Mouse (Mus musculus) adrenal gland, adult 8-10 months (tissue): ENCODE data around the gene Dido1. TPM values are rescaled to one million over a fixed set of nuclear protein-coding genes. Genes with fewer than 3 reads are reported as not detected.
"Not testable (repeated sequence)": the region's sequence is repeated elsewhere in the genome, so short reads cannot be mapped to it uniquely, and the experiment has no call there.

ENCODE experiments used
- DNase-seq: peaks from one replicate; pipeline ENCODE4 v3.0.0; 2022
- total RNA-seq, 4 experiments: library from RNA; stranded (reverse); gene quantifications; 2 replicates each; pipeline ENCODE4 v1.2.4; 2022

The Dido1 gene
- total RNA-seq, 4 experiments from 2014 or later = 41.3 to 60.8 (median 49.4) TPM

DNA sequence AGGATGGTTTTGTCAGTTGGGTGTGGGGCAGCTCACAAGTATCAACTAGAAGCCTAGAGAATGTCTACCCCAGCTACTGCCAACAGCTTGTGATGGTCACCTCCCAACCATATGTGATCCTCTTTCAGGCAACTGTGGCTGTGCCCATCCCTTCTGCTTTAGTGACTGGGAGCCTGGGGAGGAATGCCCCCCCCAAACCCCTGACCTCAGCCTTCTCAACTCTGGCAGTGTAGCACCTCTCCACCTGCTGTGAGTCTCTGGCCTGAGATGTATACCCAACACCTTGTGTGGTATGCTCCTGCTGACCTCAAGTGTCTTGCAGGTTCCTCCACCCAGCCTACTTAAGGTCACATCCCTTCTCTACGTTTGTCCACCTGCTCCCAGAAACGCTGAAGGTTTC is 14.1 kb upstream of the Dido1 start:
- no peak for DNase-seq

DNA sequence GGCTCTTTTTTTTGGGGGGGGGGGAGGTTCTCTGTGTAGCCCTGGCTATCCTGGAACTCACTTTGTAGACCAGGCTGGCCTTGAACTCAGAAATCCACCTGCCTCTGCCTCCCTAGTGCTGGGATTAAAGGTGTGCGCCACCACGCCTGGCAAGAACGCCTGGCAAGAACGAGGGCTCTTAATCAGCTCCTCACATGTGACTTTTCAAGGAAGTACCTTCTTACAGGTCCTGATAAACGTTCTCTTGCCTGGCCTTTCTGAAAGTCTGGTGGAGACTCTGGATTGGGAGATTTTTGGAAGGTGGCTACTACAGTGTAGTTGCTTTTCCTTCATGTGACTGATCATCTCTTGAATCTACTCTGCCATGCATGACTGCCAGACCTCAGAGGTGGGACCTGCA is 12.9 kb upstream of the Dido1 start:
- not testable (repeated sequence) for DNase-seq

DNA sequence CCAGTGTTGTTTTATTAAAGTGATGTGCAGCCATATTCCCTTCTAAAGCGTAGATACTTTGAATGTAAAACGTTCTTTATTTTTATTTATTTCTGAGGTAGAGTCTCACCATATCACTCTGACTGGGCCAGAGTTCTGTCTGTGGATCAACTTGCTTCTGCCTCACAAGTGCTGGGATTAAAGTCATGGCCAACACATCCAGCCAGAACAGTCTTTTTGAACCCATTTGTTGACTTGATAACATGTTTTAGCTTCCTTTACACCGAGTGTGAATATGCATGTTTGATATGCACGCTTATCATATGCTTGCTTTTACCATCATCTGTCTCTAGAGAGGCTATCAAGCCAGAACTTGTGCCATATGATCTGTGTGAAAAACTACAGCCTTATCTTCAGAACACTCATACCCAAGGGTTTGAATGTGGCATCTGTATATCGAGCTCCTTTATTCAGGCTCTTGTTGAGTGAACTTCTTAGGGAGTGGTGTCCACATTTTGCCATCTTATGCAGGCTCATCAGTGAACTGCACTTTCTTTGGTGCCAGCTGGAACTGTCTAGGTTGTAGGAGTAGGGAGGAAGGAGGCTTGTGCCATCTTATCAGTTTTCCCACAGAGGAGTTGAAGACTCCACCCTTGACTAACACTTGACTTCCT is 2.4 kb upstream of the Dido1 start:
- no peak for DNase-seq

DNA sequence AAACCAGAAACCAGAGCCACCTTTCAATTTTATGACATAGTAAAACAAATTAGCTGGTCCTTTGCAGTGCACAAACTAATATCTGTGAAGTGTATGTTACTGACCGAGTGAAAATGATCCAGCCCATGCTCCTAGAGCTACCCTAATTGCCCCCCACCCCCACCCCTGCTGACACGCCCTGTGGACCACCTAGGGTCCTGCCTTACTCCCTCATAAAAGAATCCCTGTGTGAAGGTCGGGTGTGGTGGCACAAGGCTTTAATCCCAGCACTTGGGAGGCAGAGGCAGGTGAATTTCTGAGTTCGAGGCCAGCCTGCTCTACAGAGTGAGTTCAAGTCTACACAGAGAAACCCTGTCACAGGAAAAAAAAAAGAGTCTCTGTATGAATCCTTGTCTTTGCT is 1.7 kb upstream of the Dido1 start:
- no peak for DNase-seq

DNA sequence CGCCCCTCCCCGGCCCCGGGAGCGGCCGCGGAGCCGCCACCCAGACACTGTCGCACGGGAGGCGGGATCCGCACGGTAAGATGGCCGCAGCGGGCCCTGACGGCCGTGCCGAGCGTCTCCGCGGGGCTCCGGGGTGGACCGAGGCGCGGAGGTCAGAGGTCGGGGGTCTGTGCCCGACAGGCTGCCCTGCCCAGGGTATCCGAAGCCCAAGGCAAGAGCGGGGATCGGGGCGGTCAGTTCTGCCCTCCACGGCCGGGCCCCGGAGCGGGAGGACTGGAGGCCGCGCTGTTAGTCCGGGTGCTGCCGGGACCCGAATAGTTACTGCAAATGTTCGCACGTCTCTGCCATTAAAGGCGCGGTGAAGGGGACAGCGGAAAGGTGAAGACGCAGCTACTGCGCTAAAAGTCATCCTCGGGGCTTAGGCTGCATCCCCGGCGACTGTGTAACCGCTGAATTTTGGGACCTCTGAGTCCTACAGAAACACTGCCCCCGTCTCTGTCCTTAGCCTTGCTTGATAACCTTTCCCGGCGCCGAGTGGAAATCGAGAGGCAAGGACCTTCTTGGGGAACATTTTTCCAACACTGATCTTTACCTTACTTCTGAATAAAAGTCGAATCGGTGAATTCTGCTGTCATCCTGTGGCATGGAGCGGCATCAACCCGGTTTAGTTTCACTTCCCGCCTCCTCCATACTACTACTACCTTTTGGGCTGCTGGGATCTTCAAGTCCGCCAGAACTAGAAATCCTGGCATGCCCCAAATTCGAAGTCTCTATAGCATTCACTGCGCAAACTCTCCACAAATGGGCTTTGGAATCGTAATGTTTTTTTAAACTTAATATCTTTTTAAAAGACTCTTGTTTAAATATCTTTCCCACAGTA is 717 bp upstream of the Dido1 start:
- no peak for DNase-seq

DNA sequence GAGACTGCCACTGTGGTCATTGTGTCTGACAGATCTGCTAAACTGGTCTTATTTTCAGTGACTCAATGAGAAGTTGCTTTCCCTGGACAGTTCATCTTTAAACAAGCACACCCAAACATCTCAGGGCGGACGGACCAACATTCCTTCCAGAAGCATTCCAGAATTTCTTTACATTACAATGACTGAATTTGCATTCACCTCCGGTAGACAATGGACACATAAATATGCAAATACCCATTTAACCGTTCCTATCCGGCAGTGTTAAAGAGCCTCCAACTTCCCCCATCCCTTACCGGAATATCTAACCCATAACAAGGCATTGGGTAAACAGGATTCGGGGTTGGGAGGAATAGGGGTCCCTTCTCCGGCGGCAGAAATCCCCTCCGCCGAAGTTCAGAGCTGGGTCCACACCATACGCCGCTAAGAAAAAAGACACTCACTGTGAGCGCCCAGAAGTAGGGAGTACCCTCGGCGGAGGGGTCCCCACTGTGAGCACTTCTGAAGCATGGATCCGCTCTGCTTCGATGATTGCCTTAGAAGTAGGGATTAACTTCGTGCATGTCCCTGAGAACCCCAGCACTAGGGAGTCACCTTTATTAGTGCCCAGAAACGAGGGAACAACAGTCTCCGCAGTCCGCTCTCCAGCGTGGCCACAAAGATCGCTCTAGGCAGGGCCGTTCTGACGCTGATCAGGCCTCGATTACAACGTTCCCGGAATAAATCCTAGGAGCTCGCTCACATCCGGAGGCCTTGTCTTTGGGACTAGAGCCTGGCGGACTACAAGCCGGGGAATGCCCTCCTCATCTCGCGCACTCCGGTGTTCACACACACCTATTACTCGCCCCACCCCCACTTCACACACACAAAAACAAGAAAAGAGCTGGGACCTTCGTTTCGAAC is 526 bp downstream of the Dido1 start:
- DNase-seq = no peak

DNA sequence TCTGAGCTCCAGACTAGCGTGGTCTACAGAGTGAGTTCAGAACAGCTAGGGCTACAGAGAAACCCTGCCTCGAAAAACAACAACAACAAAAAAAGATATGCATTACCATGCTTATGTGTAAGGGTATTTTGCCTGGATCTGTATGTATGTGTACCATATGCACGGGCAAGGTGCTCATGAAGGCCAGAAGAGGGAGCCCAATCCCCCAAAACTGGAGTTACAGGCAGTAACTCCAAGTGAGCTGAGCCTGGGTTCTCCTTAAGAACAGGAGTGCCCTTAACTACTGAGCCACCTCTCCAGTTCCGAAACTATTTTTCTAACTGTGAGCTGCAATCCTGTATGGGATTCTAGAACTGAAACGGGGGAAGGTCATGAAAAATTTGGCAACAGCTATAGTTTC is 3.8 kb downstream of the Dido1 start:
- DNase-seq = no peak

DNA sequence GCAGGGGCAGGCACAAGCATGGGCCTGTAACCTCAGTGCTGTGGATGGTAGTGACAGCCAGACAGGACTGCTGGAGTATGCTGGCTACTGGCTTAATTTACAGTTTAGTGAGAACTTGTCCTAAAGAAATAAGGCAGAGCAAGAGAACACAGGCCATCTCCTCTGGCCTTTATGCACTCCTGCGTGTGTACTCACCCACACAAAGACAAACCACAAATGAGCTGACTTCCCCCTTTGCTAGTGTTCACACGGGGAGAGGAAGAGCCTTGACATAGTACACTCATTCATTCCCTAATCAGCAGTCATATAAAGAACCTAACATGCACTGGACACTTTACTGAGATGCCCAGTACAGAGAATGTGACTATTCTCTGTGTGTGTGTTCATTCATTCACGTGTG is 4.7 kb downstream of the Dido1 start:
- DNase-seq = no peak

DNA sequence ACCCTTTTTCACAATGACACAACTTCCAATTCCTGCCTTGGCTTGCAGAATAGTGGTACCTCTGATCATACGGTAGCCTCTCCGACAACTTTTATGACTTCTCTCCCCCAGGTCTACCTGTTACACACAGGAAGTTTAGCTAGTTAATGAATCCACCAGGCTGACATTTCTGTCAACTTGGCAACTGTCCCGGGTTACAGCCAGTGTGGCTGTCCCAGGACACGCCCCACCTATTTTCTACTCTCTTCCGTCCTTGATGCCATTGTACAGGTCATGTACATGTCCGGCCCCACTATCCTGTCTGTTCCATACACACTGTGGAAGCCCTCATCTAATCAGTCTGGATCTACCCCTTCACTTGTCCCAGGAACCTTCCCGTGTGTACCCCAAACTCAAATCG is 5.2 kb downstream of the Dido1 start:
- peak; percentile 41 for DNase-seq

DNA sequence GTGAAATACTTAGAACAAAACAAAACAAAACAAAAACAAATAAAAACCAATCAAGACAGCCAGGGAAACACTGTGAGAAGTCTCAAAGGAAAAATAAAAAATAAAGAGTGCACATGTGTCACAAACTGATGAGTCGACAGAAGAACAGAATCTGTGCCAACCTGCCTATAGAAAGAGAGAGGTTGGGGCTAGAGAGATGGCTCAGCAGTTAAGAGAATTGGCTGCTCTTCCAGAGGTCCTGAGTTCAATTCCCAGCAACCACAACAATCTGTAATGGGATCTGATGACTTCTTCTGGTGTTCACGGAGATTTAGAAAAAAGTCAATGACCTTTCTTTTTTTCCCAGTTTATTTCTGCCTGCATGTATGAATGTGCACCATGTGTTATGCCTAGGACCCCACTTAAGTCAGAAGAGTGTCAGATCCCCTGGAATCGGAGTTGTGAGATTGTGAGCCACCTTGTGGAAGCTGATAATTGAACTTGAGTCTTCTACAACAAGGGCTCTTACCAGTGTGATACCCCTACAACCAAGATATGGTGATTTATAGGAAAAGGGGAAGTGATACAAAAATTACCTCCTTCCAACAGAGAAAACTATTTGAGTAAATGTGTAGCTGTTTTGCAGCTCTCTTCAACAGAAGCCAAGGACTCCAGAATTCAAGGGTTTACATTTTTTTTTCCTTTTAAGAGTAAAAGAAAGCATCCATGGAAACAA is 6.0 kb downstream of the Dido1 start:
- no peak for DNase-seq

DNA sequence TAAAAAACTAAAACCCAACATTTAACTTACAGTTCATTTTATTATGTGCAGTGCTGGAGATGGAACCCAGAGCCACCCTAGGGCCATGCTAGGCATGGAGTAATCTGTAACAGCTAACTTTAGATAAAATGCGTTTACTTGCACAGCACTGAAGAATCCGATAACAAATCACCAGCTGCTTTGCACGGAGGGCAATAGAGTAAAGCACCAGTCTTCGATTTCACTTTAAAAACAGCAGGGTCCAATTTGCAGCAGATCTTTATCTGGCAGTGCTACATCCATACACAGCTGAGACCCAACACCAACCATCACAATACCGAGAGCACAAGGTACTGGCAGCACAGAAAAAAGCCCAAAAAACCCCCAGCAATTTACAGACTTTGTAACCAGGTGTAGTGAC is 6.6 kb downstream of the Dido1 start:
- DNase-seq = no peak

DNA sequence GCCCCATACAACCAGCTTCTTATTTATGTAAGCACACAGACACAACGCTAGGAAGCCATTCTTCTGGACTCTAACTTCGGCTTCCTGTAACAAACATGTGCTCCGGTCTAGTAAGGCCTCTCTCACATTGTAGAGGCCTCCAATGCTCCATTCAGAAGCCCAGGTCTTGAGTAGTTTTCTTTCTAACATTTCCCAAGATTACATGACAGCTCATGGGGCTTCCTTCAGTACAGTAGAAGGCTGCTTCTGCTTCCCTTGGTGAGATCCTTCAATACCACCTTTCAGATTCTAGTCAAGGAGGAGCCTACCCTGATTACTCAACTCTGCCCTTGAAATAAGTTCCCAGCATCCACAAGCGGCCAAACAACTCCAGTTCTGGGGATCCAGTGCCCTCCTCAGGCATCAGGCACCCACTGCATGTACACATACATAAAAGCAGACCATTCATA is 7.1 kb downstream of the Dido1 start:
- no peak for DNase-seq

DNA sequence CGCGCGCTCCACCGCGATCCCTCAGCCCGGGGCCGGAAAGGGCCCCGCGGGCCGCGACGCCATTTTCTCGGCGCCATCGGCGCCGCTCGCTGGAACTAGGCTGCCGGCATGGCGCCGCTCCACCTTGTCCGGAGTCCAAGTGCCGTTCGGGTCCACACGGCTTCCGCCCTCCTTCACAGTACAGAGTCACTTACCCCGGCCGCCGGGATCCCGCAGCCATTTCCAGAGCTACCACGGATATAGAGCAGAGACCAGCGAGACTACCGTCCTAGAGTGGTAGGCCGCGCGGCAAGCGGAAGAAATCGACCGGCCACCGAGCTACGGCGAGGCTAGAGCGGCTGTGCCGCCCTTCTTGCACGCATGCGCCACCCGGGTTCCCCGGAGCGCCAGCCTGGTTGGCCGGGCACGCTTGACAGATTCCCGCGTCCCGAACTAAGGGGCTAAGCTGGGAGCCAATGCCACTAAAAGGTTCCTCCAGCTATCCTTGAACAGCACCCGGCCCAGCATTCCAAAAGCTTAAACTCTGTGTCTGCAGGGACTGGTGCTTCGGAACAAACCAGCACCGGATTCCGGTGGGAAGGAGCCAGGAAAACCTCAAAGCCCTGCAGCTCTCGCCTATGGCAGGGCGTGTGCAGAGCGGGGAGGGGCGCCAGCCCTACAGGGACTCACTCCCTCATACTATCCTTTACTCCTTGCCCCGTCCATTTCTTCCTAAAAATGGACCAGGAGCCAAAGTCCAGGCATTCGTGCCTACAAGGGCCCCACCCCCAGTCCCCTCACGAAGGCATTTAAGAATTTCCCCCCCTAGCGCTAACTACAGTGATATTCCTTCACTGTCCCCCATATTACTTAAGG is 7.8 kb downstream of the Dido1 start:
- peak; percentile 87 for DNase-seq

DNA sequence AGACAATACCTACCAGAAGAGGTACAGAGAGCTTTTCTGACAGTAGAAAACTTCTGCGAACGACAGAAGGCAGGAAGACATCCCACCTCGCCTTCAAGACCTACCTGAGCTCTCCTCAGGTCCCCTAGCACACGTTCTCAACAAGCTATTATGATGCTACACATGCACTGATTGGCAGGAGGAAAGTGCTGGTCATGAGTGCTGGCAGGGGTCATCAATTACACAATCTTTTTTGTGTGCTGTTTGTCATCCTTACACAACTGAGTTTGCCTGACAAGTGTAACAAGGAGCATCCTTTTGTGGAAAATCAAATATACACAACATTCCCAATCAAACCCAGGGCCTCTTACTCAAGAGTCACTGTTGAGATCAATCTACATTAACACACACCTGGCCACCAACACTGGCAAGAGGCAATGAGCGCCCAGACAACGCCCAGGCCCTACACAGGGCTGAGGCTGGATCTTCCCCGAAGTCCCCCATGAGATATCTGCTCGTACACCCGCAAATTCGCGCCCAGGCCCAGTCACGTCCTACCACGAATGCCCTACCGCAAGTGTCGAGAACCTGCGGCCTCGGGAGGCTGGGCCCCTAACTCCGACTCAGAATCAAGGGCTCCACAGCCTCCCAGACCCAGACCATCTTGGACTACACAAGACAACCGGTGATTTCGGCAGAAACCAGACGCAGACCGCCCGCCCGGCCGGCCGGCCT is 8.6 kb downstream of the Dido1 start:
- DNase-seq = peak; percentile 31

DNA sequence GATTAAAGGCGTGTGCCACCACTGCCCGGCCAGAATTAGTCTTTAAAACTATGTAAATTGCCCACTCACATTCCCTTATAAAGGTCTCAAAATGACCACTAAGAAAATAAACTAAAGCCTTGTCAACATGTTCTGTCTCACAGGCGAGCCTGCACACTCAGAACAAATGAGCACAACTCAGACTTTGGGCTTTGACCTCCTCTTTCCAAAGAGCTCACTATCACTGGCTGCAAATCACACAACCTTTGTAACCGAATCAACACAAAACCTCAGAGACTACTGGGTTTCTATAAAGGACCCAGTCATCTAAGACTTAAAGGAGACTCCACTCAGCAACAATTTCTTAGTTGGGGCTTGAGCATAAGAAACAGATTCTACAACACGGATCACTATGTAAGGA is 9.3 kb downstream of the Dido1 start:
- no peak for DNase-seq

DNA sequence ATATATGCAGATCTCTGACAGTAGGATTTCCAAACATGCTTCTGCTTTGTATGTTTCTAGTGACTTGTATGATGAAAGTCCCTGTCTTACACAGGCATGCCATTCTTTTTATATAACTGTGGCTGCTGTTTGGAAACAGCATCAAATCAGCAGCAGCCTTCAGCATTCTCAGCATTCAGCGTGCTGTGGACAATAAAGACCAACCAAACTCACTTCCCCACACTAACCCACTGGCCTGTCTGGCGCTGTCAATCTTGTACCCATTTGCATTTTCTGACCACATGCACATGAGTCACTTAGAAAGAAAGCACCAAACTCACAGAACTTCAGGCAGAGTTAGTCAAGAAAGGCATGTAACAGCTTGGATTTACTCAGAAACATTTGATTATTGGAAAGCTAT is 14.6 kb downstream of the Dido1 start:
- no peak for DNase-seq

DNA sequence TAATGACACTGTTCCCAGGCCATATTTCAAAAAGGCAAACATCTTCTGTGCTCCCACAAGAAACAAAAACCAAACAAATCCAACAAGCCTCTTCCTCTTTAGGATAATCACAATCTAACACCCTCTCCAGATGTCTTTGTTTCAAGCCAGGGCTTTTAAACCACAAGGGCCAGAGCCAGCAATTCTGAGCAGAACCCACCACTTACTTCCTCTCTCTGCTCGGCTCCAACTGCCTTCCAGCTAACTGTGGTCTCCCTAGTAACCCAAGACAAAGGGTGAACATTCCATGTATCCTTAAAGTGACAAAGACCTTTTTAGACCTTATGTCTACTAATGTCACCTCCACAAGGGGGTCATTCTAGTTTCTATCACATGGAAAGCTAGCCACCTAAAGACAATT is 17.2 kb downstream of the Dido1 start:
- no peak for DNase-seq

DNA sequence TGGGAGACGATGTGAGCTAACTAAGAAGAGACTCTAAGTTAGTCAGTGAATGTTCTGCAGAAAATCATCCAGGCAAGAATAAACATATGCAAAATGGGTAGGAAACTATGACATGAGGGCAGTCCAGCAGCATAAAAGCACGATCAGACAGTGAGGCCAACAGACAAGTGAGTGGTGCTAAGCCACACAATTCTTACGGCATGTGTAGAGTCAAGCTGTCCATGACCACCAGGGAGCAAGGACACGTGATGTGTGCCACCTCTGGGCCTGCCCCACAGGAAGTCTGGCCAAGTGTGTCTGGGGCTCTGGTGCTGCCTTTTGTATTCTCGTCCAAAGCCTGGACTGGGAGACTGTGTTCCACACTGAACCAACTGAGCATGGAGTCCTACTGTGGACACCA is 20.0 kb downstream of the Dido1 start:
- no peak for DNase-seq

DNA sequence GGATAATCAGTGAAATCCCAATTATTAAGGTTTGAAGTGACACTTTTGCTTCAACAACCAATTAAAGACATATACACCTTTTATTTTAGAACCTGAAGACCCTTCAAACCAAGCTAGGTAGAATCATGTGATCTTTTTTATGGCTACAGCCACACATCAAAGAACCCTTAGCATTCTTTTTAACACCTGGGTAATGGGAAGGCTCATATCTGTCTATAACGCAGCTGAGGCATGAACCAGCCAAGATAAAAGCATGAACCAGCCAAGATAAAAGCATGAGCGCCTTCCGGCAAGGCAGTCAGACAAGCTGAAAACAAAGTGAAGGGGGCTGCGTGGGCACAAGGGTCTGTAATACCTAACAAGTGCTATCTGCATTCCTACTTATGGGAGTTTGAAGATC is 25.8 kb downstream of the Dido1 start:
- DNase-seq = no peak

DNA sequence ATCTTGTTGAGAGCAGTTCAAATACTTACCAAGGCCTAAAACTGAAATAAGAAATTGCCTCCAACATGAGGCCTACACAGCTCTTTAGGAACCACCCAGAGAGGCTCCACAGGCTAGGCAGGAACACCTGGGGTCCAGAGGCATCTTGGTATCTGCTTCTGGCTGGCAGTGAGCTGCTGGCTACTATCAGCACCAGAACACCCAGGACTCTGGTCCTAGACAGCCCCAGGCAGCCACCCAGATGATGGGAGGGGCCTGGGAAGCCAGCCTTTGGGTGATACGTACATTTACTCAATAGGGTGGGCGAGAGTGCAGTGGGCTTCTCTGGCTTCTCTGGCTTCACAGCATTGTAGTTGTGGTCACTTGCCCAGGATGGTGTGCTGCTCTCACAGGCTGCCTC is 26.3 kb downstream of the Dido1 start:
- no peak for DNase-seq

DNA sequence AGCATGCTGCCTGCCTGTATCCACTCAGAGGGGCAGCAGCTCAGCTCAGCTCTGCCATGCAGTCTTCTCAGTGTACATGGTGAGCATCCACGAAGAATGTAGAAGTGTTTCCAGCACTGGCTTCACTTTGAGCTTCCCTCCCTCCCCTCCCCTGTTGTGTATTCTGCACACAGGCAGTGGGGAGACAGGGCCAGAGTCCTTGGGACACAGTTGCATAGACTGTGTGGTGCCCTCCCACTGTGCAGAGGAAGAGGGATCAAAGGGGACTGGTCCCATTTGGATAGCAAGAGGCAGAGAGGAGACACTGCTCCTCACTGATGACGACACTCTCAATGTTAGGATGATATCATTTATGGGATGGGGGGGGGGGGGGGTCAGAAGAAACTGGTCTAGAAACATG is 28.6 kb downstream of the Dido1 start:
- DNase-seq = no peak
